Mouse (Mus musculus) myocyte (in vitro differentiated cells): Measurements from ENCODE around the gene Cdhr4.

ENCODE experiments used
- MAX ChIP-seq: IDR thresholded peaks from one replicate; pipeline ENCODE4 v1.6.1; 2011; ENCODE audit warnings: low read depth, mild to moderate bottlenecking, control low read depth
- POLR2A ChIP-seq: IDR thresholded peaks from one replicate; pipeline ENCODE4 v1.6.1; 2011; ENCODE audit warnings: low read depth, mild to moderate bottlenecking, control low read depth, moderate library complexity; ENCODE audit not compliant: insufficient read length
- POLR2AphosphoS2 ChIP-seq: IDR thresholded peaks from one replicate; pipeline ENCODE4 v1.6.1; 2011; ENCODE audit warnings: low read depth, control low read depth; ENCODE audit not compliant: insufficient read length
- USF1 ChIP-seq: IDR thresholded peaks from one replicate; pipeline ENCODE4 v1.6.1; 2011; ENCODE audit warnings: low read depth, mild to moderate bottlenecking, control low read depth, moderate library complexity

DNA sequence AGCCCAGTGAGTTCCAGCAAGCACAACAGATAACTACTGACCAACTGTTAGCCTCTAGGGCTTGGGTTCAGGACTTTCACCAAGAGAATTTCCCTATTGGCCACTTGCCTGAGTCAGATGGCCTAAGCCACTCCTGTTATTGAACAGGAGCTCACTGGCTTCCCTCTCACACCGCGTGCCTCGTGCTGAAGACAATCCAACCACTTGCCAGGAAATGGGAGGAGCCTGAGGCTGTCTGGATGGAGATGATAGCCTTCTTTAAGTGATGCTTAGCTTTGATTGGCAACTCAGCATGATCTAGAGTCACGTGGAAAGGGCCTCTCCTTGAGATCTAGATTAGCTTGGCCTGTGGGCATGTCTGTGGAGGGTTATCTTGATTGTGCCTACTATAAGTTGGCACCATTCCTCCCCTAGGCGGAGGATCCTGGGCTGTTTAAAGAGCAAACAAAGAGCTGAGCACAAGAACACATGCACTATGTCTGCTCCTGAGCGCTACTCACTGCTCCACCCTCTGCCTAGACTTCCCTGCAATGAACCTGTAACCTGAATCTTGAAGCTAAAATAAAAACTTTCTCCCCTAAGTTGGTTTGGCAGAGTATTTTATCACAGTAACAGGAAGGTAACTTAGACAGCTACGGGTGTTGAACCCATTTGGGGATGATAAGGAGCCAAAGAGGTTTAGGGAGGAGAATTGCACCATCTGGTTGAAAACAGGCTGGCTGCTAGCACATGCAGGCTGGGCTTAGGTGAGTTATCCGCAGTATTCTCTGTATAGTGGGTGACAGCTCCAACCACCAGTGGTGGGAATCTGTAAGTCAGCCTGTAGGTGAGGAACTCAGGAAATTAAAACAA lies 20.4 kb upstream of the Cdhr4 start:
- TF ChIP-seq MAX, result no peak
- no peak for TF ChIP-seq POLR2AphosphoS2
- no peak for TF ChIP-seq USF1
- no peak for TF ChIP-seq POLR2A
